Mouse (Mus musculus): Measurements from ENCODE around the gene Kntc1. TPM values are rescaled to one million over a fixed set of nuclear protein-coding genes. Genes with fewer than 3 reads are reported as not detected.

Gene Kntc1
- polyA plus RNA-seq, 1 experiment from 2014 or later: 3.1 TPM

- no peaks in the 10 kb centered on the region for H3K9me3 ChIP-seq (replicated peaks; ENCODE audit: control insufficient read depth, low read length, poor library complexity, severe bottlenecking)
- no peaks in the 10 kb centered on the region for H3K27me3 ChIP-seq (ENCODE audit: control insufficient read depth, insufficient read depth, low read depth, low read length)
- H3K4me3 ChIP-seq (ENCODE audit: low read depth, low read length): no peak overlapping the region
- no peak overlapping the region for H3K4me2 ChIP-seq (ENCODE audit: low read length)
- no peak overlapping the region for H3K9ac ChIP-seq (ENCODE audit: low read depth, low read length)
- no peak overlapping the region for H3K27ac ChIP-seq (ENCODE audit: low read length)
- no peak for ATAC-seq
- H3K4me1 ChIP-seq (ENCODE audit: control insufficient read depth, insufficient read depth, low read length): no peaks in the 10 kb centered on the region
- 91% methylated on average over 3 of the region's 3 CpGs for WGBS
- H3K36me3 ChIP-seq (ENCODE audit: control insufficient read depth, insufficient read depth, low read length): no peaks in the 10 kb centered on the region
These were observed 71.7 kb downstream of the Kntc1 start for GRCm38 (mm10) chr5:123821264-123821571.

- Histone ChIP-seq H3K4me3 (ENCODE audit: low read depth, low read length) (no peak overlapping the region), H3K4me2 (ENCODE audit: low read length) (no peak overlapping the region), H3K27ac (ENCODE audit: low read length) (no peak overlapping the region), H3K9me3 (replicated peaks; ENCODE audit: control insufficient read depth, low read length, poor library complexity, severe bottlenecking) (no peaks in the 10 kb centered on the region), H3K27me3 (ENCODE audit: control insufficient read depth, insufficient read depth, low read depth, low read length) (no peaks in the 10 kb centered on the region), H3K4me1 (ENCODE audit: control insufficient read depth, insufficient read depth, low read length) (no peaks in the 10 kb centered on the region), H3K9ac (ENCODE audit: low read depth, low read length) (no peak overlapping the region), H3K36me3 (ENCODE audit: control insufficient read depth, insufficient read depth, low read length) (no peaks in the 10 kb centered on the region)
- ATAC-seq: no peak
- WGBS: 47% methylated on average over 7 of the region's 7 CpGs
These were observed 73.2 kb downstream of the Kntc1 start for GRCm38 (mm10) chr5:123822706-123823105.

- Histone ChIP-seq H3K27ac (ENCODE audit: low read length) (no peak overlapping the region), H3K4me3 (ENCODE audit: low read depth, low read length) (no peak overlapping the region), H3K27me3 (ENCODE audit: control insufficient read depth, insufficient read depth, low read depth, low read length) (no peaks in the 10 kb centered on the region), H3K36me3 (ENCODE audit: control insufficient read depth, insufficient read depth, low read length) (no peaks in the 10 kb centered on the region), H3K4me1 (ENCODE audit: control insufficient read depth, insufficient read depth, low read length) (no peaks in the 10 kb centered on the region), H3K4me2 (ENCODE audit: low read length) (no peak overlapping the region), H3K9me3 (replicated peaks; ENCODE audit: control insufficient read depth, low read length, poor library complexity, severe bottlenecking) (no peaks in the 10 kb centered on the region), H3K9ac (ENCODE audit: low read depth, low read length) (no peak overlapping the region)
- 82% methylated on average over 6 of the region's 6 CpGs for WGBS
- ATAC-seq: no peak
These were observed 78.2 kb downstream of the Kntc1 start for GRCm38 (mm10) chr5:123827659-123828091.

- WGBS: 91% methylated on average over 7 of the region's 7 CpGs
These were observed 82.8 kb downstream of the Kntc1 start for GRCm38 (mm10) chr5:123832309-123832708.

GRCm38 (mm10) chr5:123834836-123835235 is 85.3 kb downstream of the Kntc1 start:
- Histone ChIP-seq H3K4me1 (ENCODE audit: control insufficient read depth, insufficient read depth, low read length) (no peaks in the 10 kb centered on the region), H3K9me3 (replicated peaks; ENCODE audit: control insufficient read depth, low read length, poor library complexity, severe bottlenecking) (no peaks in the 10 kb centered on the region), H3K27me3 (ENCODE audit: control insufficient read depth, insufficient read depth, low read depth, low read length) (no peaks in the 10 kb centered on the region), H3K9ac (ENCODE audit: low read depth, low read length) (no peak overlapping the region), H3K36me3 (ENCODE audit: control insufficient read depth, insufficient read depth, low read length) (no peaks in the 10 kb centered on the region), H3K4me2 (ENCODE audit: low read length) (no peak overlapping the region), H3K27ac (ENCODE audit: low read length) (no peak overlapping the region), H3K4me3 (ENCODE audit: low read depth, low read length) (no peak overlapping the region)
- 75% methylated on average over 3 of the region's 3 CpGs for WGBS
- ATAC-seq: no peak

More at GRCm38 (mm10) chr5:123832309-123832708, 82.8 kb downstream of the Kntc1 start:
- no peaks in the 10 kb centered on the region for H3K27me3 ChIP-seq (ENCODE audit: control insufficient read depth, insufficient read depth, low read depth, low read length)
- no peak overlapping the region for H3K4me2 ChIP-seq (ENCODE audit: low read length)
- no peaks in the 10 kb centered on the region for H3K4me1 ChIP-seq (ENCODE audit: control insufficient read depth, insufficient read depth, low read length)
- H3K9ac ChIP-seq (ENCODE audit: low read depth, low read length): no peak overlapping the region
- no peaks in the 10 kb centered on the region for H3K9me3 ChIP-seq (replicated peaks; ENCODE audit: control insufficient read depth, low read length, poor library complexity, severe bottlenecking)
- H3K36me3 ChIP-seq (ENCODE audit: control insufficient read depth, insufficient read depth, low read length): no peaks in the 10 kb centered on the region
- no peak overlapping the region for H3K4me3 ChIP-seq (ENCODE audit: low read depth, low read length)
- ATAC-seq: no peak
- no peak overlapping the region for H3K27ac ChIP-seq (ENCODE audit: low read length)

- no peak for ATAC-seq
- Histone ChIP-seq H3K9ac (ENCODE audit: low read depth, low read length) (no peak overlapping the region), H3K9me3 (replicated peaks; ENCODE audit: control insufficient read depth, low read length, poor library complexity, severe bottlenecking) (no peaks in the 10 kb centered on the region), H3K27me3 (ENCODE audit: control insufficient read depth, insufficient read depth, low read depth, low read length) (no peaks in the 10 kb centered on the region), H3K36me3 (ENCODE audit: control insufficient read depth, insufficient read depth, low read length) (no peaks in the 10 kb centered on the region), H3K27ac (ENCODE audit: low read length) (no peak overlapping the region), H3K4me3 (ENCODE audit: low read depth, low read length) (no peak overlapping the region), H3K4me1 (ENCODE audit: control insufficient read depth, insufficient read depth, low read length) (no peaks in the 10 kb centered on the region), H3K4me2 (ENCODE audit: low read length) (no peak overlapping the region)
- 45% methylated on average over 4 of the region's 4 CpGs for WGBS
These were observed 87.9 kb downstream of the Kntc1 start for GRCm38 (mm10) chr5:123837371-123837770.

GRCm38 (mm10) chr5:123842221-123842934 is 92.9 kb downstream of the Kntc1 start:
- Histone ChIP-seq H3K4me1 (ENCODE audit: control insufficient read depth, insufficient read depth, low read length) (no peaks in the 10 kb centered on the region), H3K27me3 (ENCODE audit: control insufficient read depth, insufficient read depth, low read depth, low read length) (no peaks in the 10 kb centered on the region), H3K9me3 (replicated peaks; ENCODE audit: control insufficient read depth, low read length, poor library complexity, severe bottlenecking) (no peaks in the 10 kb centered on the region), H3K9ac (ENCODE audit: low read depth, low read length) (no peak overlapping the region), H3K27ac (ENCODE audit: low read length) (no peak overlapping the region), H3K36me3 (ENCODE audit: control insufficient read depth, insufficient read depth, low read length) (no peaks in the 10 kb centered on the region), H3K4me3 (ENCODE audit: low read depth, low read length) (no peak overlapping the region), H3K4me2 (ENCODE audit: low read length) (no peak overlapping the region)
- ATAC-seq: no peak
- 57% methylated on average over 11 of the region's 11 CpGs for WGBS

GRCm38 (mm10) chr5:123842935-123843282 is 93.4 kb downstream of the Kntc1 start:
- Histone ChIP-seq H3K9ac (ENCODE audit: low read depth, low read length) (no peak overlapping the region), H3K4me2 (ENCODE audit: low read length) (no peak overlapping the region), H3K27me3 (ENCODE audit: control insufficient read depth, insufficient read depth, low read depth, low read length) (no peaks in the 10 kb centered on the region), H3K9me3 (replicated peaks; ENCODE audit: control insufficient read depth, low read length, poor library complexity, severe bottlenecking) (no peaks in the 10 kb centered on the region), H3K4me1 (ENCODE audit: control insufficient read depth, insufficient read depth, low read length) (no peaks in the 10 kb centered on the region), H3K4me3 (ENCODE audit: low read depth, low read length) (no peak overlapping the region), H3K36me3 (ENCODE audit: control insufficient read depth, insufficient read depth, low read length) (no peaks in the 10 kb centered on the region), H3K27ac (ENCODE audit: low read length) (no peak overlapping the region)
- ATAC-seq: no peak
- 78% methylated on average over 3 of the region's 3 CpGs for WGBS

- 23% methylated on average over 4 of the region's 4 CpGs for WGBS
- Histone ChIP-seq H3K4me3 (ENCODE audit: low read depth, low read length) (no peak overlapping the region), H3K4me1 (ENCODE audit: control insufficient read depth, insufficient read depth, low read length) (no peaks in the 10 kb centered on the region), H3K9ac (ENCODE audit: low read depth, low read length) (no peak overlapping the region), H3K36me3 (ENCODE audit: control insufficient read depth, insufficient read depth, low read length) (no peaks in the 10 kb centered on the region), H3K27me3 (ENCODE audit: control insufficient read depth, insufficient read depth, low read depth, low read length) (no peaks in the 10 kb centered on the region), H3K9me3 (replicated peaks; ENCODE audit: control insufficient read depth, low read length, poor library complexity, severe bottlenecking) (no peaks in the 10 kb centered on the region), H3K4me2 (ENCODE audit: low read length) (no peak overlapping the region), H3K27ac (ENCODE audit: low read length) (no peak overlapping the region)
- no peak for ATAC-seq
These were observed 94.3 kb downstream of the Kntc1 start for GRCm38 (mm10) chr5:123843816-123844215.

All from midbrain, embryonic 16.5 days (tissue).